In genomic region chr5:64363859-64364406, GRCm38 (mm10) we compare ENCODE assay signal across 9 mouse cellular contexts.
A peak's percentile ranks its signal among the peaks of the same experiment; 100 is the strongest.
DNase-seq lines count a peak whose midpoint lies in the region; ATAC-seq and TF ChIP-seq lines count a peak whose summit lies in the region.
"Had no signal": no experiment of that assay in that cellular context is flagged by ENCODE, and none has a peak within 500 bp of the region (broad histone marks: within the 10 kb centered on the region; RNA-seq: fewer than 3 reads in every experiment).

No protein-coding gene starts in this region.

- TF ChIP-seq EP300 in stomach, postnatal 0 days (optimal IDR thresholded peaks at IDR 0.05) = no peak

- H3K27me3 ChIP-seq in liver, embryonic 13.5 days = 0 out of 2 replicates have a peak, but pooled peaks cover 5% of the 10 kb centered on the region
- H3K27me3 ChIP-seq in forebrain, embryonic 12.5 days = no peaks in the 10 kb centered on the region
- no peaks in the 10 kb centered on the region for H3K27me3 ChIP-seq in limb, embryonic 12.5 days
- no peaks in the 10 kb centered on the region for H3K27me3 ChIP-seq in stomach, postnatal 0 days (ENCODE audit: control insufficient read depth, insufficient read depth, low read length)
- H3K27me3 ChIP-seq: Patski had no signal

- H3K4me2 ChIP-seq in liver, embryonic 13.5 days = peak overlapping the region; percentile 10; the same call in 1 of the 2 replicates
- H3K4me2 ChIP-seq in forebrain, embryonic 12.5 days = no peak overlapping the region
- H3K4me2 ChIP-seq in limb, embryonic 12.5 days = peak overlapping the region; percentile 30
- peak overlapping the region; percentile 24; the same call in 1 of the 2 replicates for H3K4me2 ChIP-seq in stomach, postnatal 0 days (replicated peaks; ENCODE audit: low read depth)

- no peak for ATAC-seq in liver, embryonic 13.5 days (ENCODE audit: low read depth)
- 0 out of 2 replicates have a peak, but pooled peaks have one; percentile 13 for ATAC-seq in forebrain, embryonic 12.5 days (ENCODE audit: low FRiP score)
- ATAC-seq in limb, embryonic 12.5 days (ENCODE audit: insufficient number of reproducible peaks, insufficient read depth, low FRiP score, low TSS enrichment, low read depth) = peak; percentile 57; the same call in 1 of the 2 replicates
- ATAC-seq in stomach, postnatal 0 days (ENCODE audit: low FRiP score, low TSS enrichment) = no peak
- no peak for ATAC-seq in cerebellum, adult (ENCODE audit: insufficient number of reproducible peaks, low FRiP score, low TSS enrichment)
- ATAC-seq: Patski had no signal

- H3K36me3 ChIP-seq in liver, embryonic 13.5 days = 0 out of 2 replicates have a peak, but pooled peaks cover 3% of the 10 kb centered on the region
- no peaks in the 10 kb centered on the region for H3K36me3 ChIP-seq in forebrain, embryonic 12.5 days (replicated peaks)
- no peaks in the 10 kb centered on the region for H3K36me3 ChIP-seq in limb, embryonic 12.5 days
- no peaks in the 10 kb centered on the region for H3K36me3 ChIP-seq in stomach, postnatal 0 days (ENCODE audit: control insufficient read depth, insufficient read depth, low read length)

- no peak for TF ChIP-seq CTCF in stomach, postnatal 0 days (IDR thresholded peaks at IDR 0.05; ENCODE audit: low read depth)

- no peak overlapping the region for H3K4me3 ChIP-seq in liver, embryonic 13.5 days (replicated peaks)
- no peak overlapping the region for H3K4me3 ChIP-seq in forebrain, embryonic 12.5 days (replicated peaks)
- H3K4me3 ChIP-seq in limb, embryonic 12.5 days (replicated peaks) = no peak overlapping the region
- no peak overlapping the region for H3K4me3 ChIP-seq in stomach, postnatal 0 days (ENCODE audit: low read depth, low read length)

- peaks cover 36% of the 10 kb centered on the region for H3K4me1 ChIP-seq in liver, embryonic 13.5 days (replicated peaks)
- peaks cover 35% of the 10 kb centered on the region for H3K4me1 ChIP-seq in forebrain, embryonic 12.5 days
- H3K4me1 ChIP-seq in limb, embryonic 12.5 days (replicated peaks) = peaks cover 29% of the 10 kb centered on the region
- H3K4me1 ChIP-seq in stomach, postnatal 0 days (replicated peaks; ENCODE audit: control insufficient read depth, insufficient read depth) = peaks cover 21% of the 10 kb centered on the region

- no peak overlapping the region for H3K9ac ChIP-seq in liver, embryonic 13.5 days
- no peak overlapping the region for H3K9ac ChIP-seq in forebrain, embryonic 12.5 days
- H3K9ac ChIP-seq in limb, embryonic 12.5 days (replicated peaks) = no peak overlapping the region
- 0 out of 2 replicates have a peak overlapping the region, but pooled peaks have one; percentile 27 for H3K9ac ChIP-seq in stomach, postnatal 0 days (ENCODE audit: low read length)

- H3K27ac ChIP-seq in liver, embryonic 13.5 days = no peak overlapping the region
- peak overlapping the region; percentile 78 for H3K27ac ChIP-seq in forebrain, embryonic 12.5 days
- H3K27ac ChIP-seq in limb, embryonic 12.5 days = peak overlapping the region; percentile 50; the same call in 1 of the 2 replicates
- peak overlapping the region; percentile 88 for H3K27ac ChIP-seq in stomach, postnatal 0 days (replicated peaks)
- H3K27ac ChIP-seq: kidney, postnatal 0 days had no signal

- WGBS in liver, embryonic 13.5 days (ENCODE audit: insufficient replicate concordance) = 66% methylated on average over 5 of the region's 5 CpGs
- WGBS in forebrain, embryonic 12.5 days = 68% methylated on average over 5 of the region's 5 CpGs
- 53% methylated on average over 5 of the region's 5 CpGs for WGBS in limb, embryonic 12.5 days
- 35% methylated on average over 5 of the region's 5 CpGs for WGBS in stomach, postnatal 0 days

- no peaks in the 10 kb centered on the region for H3K9me3 ChIP-seq in liver, embryonic 13.5 days (replicated peaks)
- no peaks in the 10 kb centered on the region for H3K9me3 ChIP-seq in forebrain, embryonic 12.5 days
- no peaks in the 10 kb centered on the region for H3K9me3 ChIP-seq in limb, embryonic 12.5 days
- no peaks in the 10 kb centered on the region for H3K9me3 ChIP-seq in stomach, postnatal 0 days (ENCODE audit: control insufficient read depth, low read length)

- DNase-seq in liver, embryonic 13.5 days = no peak
- no peak for DNase-seq in liver
- DNase-seq in stomach, postnatal 0 days (ENCODE audit: low spot score) = no peak
- DNase-seq in ovary, postnatal 10 days (ENCODE audit: low spot score) = no peak

Comparison
In these comparisons a context has a peak if more than half of its experiments do, and no peak if none do; other contexts are left out.
1. ATAC-seq: peak in forebrain, embryonic 12.5 days (single experiment) and limb, embryonic 12.5 days (single experiment); none in liver, embryonic 13.5 days (single experiment), stomach, postnatal 0 days (single experiment) and cerebellum, adult (single experiment).